Mouse (Mus musculus) subcutaneous adipose tissue, adult 2 months (tissue): ENCODE results near the gene Fmn2. TPM values are rescaled to one million over a fixed set of nuclear protein-coding genes. Genes with fewer than 3 reads are reported as not detected.

Experiments used
- polyA plus RNA-seq: library from polyadenylated mRNA; depleted of rRNA; stranded (reverse); fragments of >200 nt; gene quantifications from 2 replicates; pipeline ENCODE4 v1.2.3, GENCODE M21; 2012; ENCODE audit warnings: low replicate concordance; rRNA removed

Gene Fmn2
- 0.03 and 1.2 TPM in 2 replicates for polyA plus RNA-seq

DNA sequence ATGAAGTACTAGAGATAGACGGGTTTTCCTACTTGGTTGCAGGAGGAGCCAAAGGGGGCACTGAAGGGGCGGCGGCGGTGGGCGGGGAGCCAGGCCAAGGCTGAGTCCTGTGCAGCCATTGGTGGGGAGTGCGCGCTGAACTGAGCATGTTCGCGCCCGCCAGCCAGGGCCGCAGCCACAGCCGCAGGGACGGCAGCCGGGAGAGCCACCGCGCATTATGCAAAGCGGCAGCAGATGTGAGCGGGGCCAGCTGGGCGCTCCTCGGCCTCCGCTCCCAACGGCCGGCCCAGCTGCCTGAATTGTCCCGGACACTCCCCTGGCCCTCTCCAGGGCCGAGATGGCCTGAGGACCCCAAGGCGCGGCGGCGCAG is at the start of gene Fmn2:
Gene Fmn2 (plus strand): TSS at position 165 of the 370 bp plus-strand sequence.

Other genes with a start within 250 kb of the Fmn2 start
- gene Olfr419, start 249.8 kb upstream of the Fmn2 start, polyA plus RNA-seq, result not detected in 2 replicates
- not detected in 2 replicates for gene Mptx1, start 171.3 kb upstream of the Fmn2 start, polyA plus RNA-seq
- gene Olfr417, start 136.7 kb upstream of the Fmn2 start, polyA plus RNA-seq, result not detected in 2 replicates
- not detected in 2 replicates for gene Olfr248, start 110.8 kb upstream of the Fmn2 start, polyA plus RNA-seq
- not detected in 2 replicates for gene Olfr414, start 77.8 kb upstream of the Fmn2 start, polyA plus RNA-seq
- gene Olfr220, start 59.7 kb upstream of the Fmn2 start, polyA plus RNA-seq, result not detected in 2 replicates